Mouse (Mus musculus): ENCODE data around the gene Maf. TPM values are rescaled to one million over a fixed set of nuclear protein-coding genes. Genes with fewer than 3 reads are reported as not detected.

Gene Maf
- polyA plus RNA-seq, 2 experiments, result 2.2 to 3.1 TPM

DNA sequence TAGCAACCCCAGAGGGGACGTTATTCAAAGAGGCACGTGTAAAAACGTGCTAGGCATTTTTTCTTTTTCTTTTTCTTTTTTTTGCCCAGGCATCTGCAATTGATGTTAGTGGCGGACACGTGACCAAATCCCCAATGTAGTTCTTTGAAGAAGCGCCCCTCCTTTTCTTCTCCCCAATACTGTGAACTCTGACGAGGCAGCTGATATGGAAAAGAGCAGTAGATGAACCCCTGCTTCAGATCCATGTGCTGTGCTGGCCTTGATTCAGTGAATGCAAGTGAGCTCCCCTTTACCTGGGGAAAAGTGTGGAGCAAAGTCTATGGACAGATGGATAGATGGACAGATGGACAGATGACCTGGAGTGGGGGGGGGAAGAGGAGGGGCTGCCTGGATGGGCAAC is 28.1 kb downstream of the Maf start:
- no peak overlapping the region for H3K9ac ChIP-seq (replicated peaks)
- 56% methylated on average over 7 of the region's 7 CpGs for WGBS (ENCODE audit: insufficient replicate concordance)
- no peak for ATAC-seq (ENCODE audit: insufficient read depth)
- no peaks in the 10 kb centered on the region for H3K36me3 ChIP-seq (replicated peaks; ENCODE audit: control insufficient read depth, insufficient read depth, low read depth)
- DNase-seq (ENCODE audit: low read depth in 3 of 3, low spot score in 3 of 3), result no peak
- no peak overlapping the region for H3K27ac ChIP-seq
- H3K9me3 ChIP-seq (ENCODE audit: control insufficient read depth, low read length), result no peaks in the 10 kb centered on the region
- no peak overlapping the region for H3K4me3 ChIP-seq (ENCODE audit: insufficient read depth in 1 of 2, low read depth in 2 of 2, low read length in 2 of 2)
- no peak overlapping the region for H3K4me2 ChIP-seq (ENCODE audit: low read depth)
- H3K4me1 ChIP-seq (replicated peaks; ENCODE audit: control insufficient read depth in 2 of 2, insufficient read depth in 2 of 2, low read length in 1 of 2), result no peaks in the 10 kb centered on the region
- no peak for TF ChIP-seq CTCF (IDR thresholded peaks at IDR 0.05; ENCODE audit: low read depth)
- no peak for TF ChIP-seq EP300 (IDR thresholded peaks at IDR 0.05; ENCODE audit: low read depth)
- H3K27me3 ChIP-seq (ENCODE audit: control insufficient read depth, insufficient read depth, low read length), result no peaks in the 10 kb centered on the region

- no peak overlapping the region for H3K27ac ChIP-seq
- H3K4me3 ChIP-seq (ENCODE audit: insufficient read depth in 1 of 2, low read depth in 2 of 2, low read length in 2 of 2), result no peak overlapping the region
- no peak for DNase-seq (ENCODE audit: low read depth in 3 of 3, low spot score in 3 of 3)
- H3K9ac ChIP-seq (replicated peaks), result no peak overlapping the region
- no peak overlapping the region for H3K4me2 ChIP-seq (ENCODE audit: low read depth)
- H3K9me3 ChIP-seq (ENCODE audit: control insufficient read depth, low read length), result no peaks in the 10 kb centered on the region
- no peak for TF ChIP-seq EP300 (IDR thresholded peaks at IDR 0.05; ENCODE audit: low read depth)
- WGBS (ENCODE audit: insufficient replicate concordance), result 56% methylated on average over 2 of the region's 2 CpGs
- no peak for ATAC-seq (ENCODE audit: insufficient read depth)
- H3K4me1 ChIP-seq (replicated peaks; ENCODE audit: control insufficient read depth in 2 of 2, insufficient read depth in 2 of 2, low read length in 1 of 2), result no peaks in the 10 kb centered on the region
- no peaks in the 10 kb centered on the region for H3K27me3 ChIP-seq (ENCODE audit: control insufficient read depth, insufficient read depth, low read length)
- H3K36me3 ChIP-seq (replicated peaks; ENCODE audit: control insufficient read depth, insufficient read depth, low read depth), result no peaks in the 10 kb centered on the region
Measured at GRCm38 (mm10) chr8:115664866-115665265, 42.7 kb downstream of the Maf start.

DNA sequence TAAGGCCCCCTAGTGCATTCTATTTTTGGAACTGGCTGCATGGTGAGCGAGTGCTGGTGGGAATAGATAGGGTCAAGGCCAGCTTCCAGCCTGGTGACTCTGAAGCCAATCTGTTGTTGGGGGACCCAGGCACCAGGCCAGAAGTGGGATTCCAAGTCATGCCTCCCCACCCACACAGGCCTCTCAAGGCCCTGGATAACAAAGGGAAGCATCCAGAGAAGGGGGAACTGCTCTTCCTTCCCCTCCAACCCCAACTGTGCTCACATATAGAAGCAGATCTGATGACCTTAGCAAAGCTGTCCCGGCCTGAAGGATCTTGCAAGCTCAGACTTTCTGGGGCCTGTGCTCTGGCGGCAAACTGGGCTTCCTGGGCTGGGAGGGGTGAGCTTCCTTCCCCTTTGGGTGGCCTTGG is 57.5 kb downstream of the Maf start:
- Histone ChIP-seq H3K9ac (replicated peaks) (no peak overlapping the region), H3K27ac (no peak overlapping the region), H3K36me3 (replicated peaks; ENCODE audit: control insufficient read depth, insufficient read depth, low read depth) (no peaks in the 10 kb centered on the region), H3K4me2 (ENCODE audit: low read depth) (no peak overlapping the region), H3K4me1 (replicated peaks; ENCODE audit: control insufficient read depth in 2 of 2, insufficient read depth in 2 of 2, low read length in 1 of 2) (no peaks in the 10 kb centered on the region), H3K27me3 (ENCODE audit: control insufficient read depth, insufficient read depth, low read length) (no peaks in the 10 kb centered on the region), H3K4me3 (ENCODE audit: insufficient read depth in 1 of 2, low read depth in 2 of 2, low read length in 2 of 2) (no peak overlapping the region), H3K9me3 (ENCODE audit: control insufficient read depth, low read length) (no peaks in the 10 kb centered on the region)
- WGBS (ENCODE audit: insufficient replicate concordance), result 20% methylated on average over 3 of the region's 3 CpGs
- ATAC-seq (ENCODE audit: insufficient read depth) (peak; percentile 69; the same call in 1 of the 2 replicates), DNase-seq (ENCODE audit: low read depth in 3 of 3, low spot score in 3 of 3) (no peak)
- TF ChIP-seq EP300 (IDR thresholded peaks at IDR 0.05; ENCODE audit: low read depth) (0 out of 2 replicates have a peak, but pooled peaks have one; percentile 16), CTCF (IDR thresholded peaks at IDR 0.05; ENCODE audit: low read depth) (no peak)

GRCm38 (mm10) chr8:115645139-115645538 is 62.5 kb downstream of the Maf start:
- no peak overlapping the region for H3K4me3 ChIP-seq (ENCODE audit: insufficient read depth in 1 of 2, low read depth in 2 of 2, low read length in 2 of 2)
- no peak overlapping the region for H3K4me2 ChIP-seq (ENCODE audit: low read depth)
- ATAC-seq (ENCODE audit: insufficient read depth) (no peak), DNase-seq (ENCODE audit: low read depth in 3 of 3, low spot score in 3 of 3) (no peak)
- no peaks in the 10 kb centered on the region for H3K9me3 ChIP-seq (ENCODE audit: control insufficient read depth, low read length)
- 74% methylated on average over 1 of the region's 1 CpGs for WGBS (ENCODE audit: insufficient replicate concordance)
- H3K9ac ChIP-seq (replicated peaks), result no peak overlapping the region
- H3K27ac ChIP-seq, result no peak overlapping the region
- TF ChIP-seq CTCF (IDR thresholded peaks at IDR 0.05; ENCODE audit: low read depth) (no peak), EP300 (IDR thresholded peaks at IDR 0.05; ENCODE audit: low read depth) (no peak)
- no peaks in the 10 kb centered on the region for H3K36me3 ChIP-seq (replicated peaks; ENCODE audit: control insufficient read depth, insufficient read depth, low read depth)
- H3K4me1 ChIP-seq (replicated peaks; ENCODE audit: control insufficient read depth in 2 of 2, insufficient read depth in 2 of 2, low read length in 1 of 2), result no peaks in the 10 kb centered on the region
- no peaks in the 10 kb centered on the region for H3K27me3 ChIP-seq (ENCODE audit: control insufficient read depth, insufficient read depth, low read length)

GRCm38 (mm10) chr8:115641936-115642335 is 65.7 kb downstream of the Maf start:
- H3K9me3 ChIP-seq (ENCODE audit: control insufficient read depth, low read length), result no peaks in the 10 kb centered on the region
- no peaks in the 10 kb centered on the region for H3K36me3 ChIP-seq (replicated peaks; ENCODE audit: control insufficient read depth, insufficient read depth, low read depth)
- DNase-seq (ENCODE audit: low read depth in 3 of 3, low spot score in 3 of 3), result no peak

More at GRCm38 (mm10) chr8:115641936-115642335, 65.7 kb downstream of the Maf start:
- Histone ChIP-seq H3K4me1 (replicated peaks; ENCODE audit: control insufficient read depth in 2 of 2, insufficient read depth in 2 of 2, low read length in 1 of 2) (no peaks in the 10 kb centered on the region), H3K27me3 (ENCODE audit: control insufficient read depth, insufficient read depth, low read length) (no peaks in the 10 kb centered on the region), H3K27ac (no peak overlapping the region), H3K9ac (replicated peaks) (no peak overlapping the region), H3K4me3 (ENCODE audit: insufficient read depth in 1 of 2, low read depth in 2 of 2, low read length in 2 of 2) (no peak overlapping the region), H3K4me2 (ENCODE audit: low read depth) (no peak overlapping the region)
- ATAC-seq (ENCODE audit: insufficient read depth), result no peak
- 64% methylated on average over 5 of the region's 5 CpGs for WGBS (ENCODE audit: insufficient replicate concordance)
- TF ChIP-seq EP300 (IDR thresholded peaks at IDR 0.05; ENCODE audit: low read depth) (no peak), CTCF (IDR thresholded peaks at IDR 0.05; ENCODE audit: low read depth) (no peak)

Data from liver, embryonic 14.5 days (tissue).